9 mouse cellular contexts compared by ENCODE assay signal in the genomic region with DNA sequence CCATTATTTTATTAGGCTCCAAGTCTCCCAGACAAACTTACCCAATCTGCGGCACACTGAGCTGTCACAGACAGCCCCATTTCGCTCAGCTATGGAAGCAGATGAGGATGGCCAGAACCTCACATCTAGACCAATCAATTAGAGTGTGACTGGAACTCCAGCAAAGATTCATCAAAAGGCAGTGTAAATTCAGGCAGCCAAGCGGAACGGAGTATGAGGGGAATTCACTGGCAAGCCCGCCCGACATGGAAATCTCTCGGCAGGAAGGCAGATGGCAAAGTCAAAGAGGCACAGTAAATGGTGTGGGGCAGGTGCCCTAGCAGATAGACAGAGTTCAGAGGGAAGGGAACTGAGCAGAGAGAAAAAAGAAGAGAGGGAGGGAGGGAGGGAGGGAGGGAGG. TPM values are rescaled to one million over a fixed set of nuclear protein-coding genes. Genes with fewer than 3 reads are reported as not detected.
A peak's percentile ranks its signal among the peaks of the same experiment; 100 is the strongest.
DNase-seq lines count a peak whose midpoint lies in the region; ATAC-seq and TF ChIP-seq lines count a peak whose summit lies in the region.
"Had no signal": no experiment of that assay in that cellular context is flagged by ENCODE, and none has a peak within 500 bp of the region (broad histone marks: within the 10 kb centered on the region; RNA-seq: fewer than 3 reads in every experiment).

No protein-coding gene starts in this region.

- peaks cover 2% of the 10 kb centered on the region; the same call in 1 of the 2 replicates for H3K4me1 ChIP-seq in forebrain, embryonic 11.5 days (replicated peaks; ENCODE audit: control insufficient read depth, insufficient read depth, low read length)
- H3K4me1 ChIP-seq: liver, embryonic 12.5 days had no signal

- peak overlapping the region; percentile 6; the same call in 1 of the 2 replicates for H3K4me2 ChIP-seq in forebrain, embryonic 11.5 days (ENCODE audit: low read depth, low read length, severe bottlenecking)
- H3K4me2 ChIP-seq: liver, embryonic 12.5 days had no signal

- H3K4me3 ChIP-seq in gastrocnemius, adult 2 months, result peak overlapping the region; percentile 28; the same call in 1 of the 2 replicates
- no peak overlapping the region for H3K4me3 ChIP-seq in forebrain, embryonic 11.5 days (ENCODE audit: low read depth, low read length)
- H3K4me3 ChIP-seq: liver, embryonic 12.5 days had no signal

- peak; percentile 82 for ATAC-seq in forebrain, embryonic 11.5 days (replicated peaks; ENCODE audit: low FRiP score)
- ATAC-seq: liver, embryonic 12.5 days had no signal

- H3K9me3 ChIP-seq in forebrain, embryonic 11.5 days (ENCODE audit: control insufficient read depth, low read length), result no peaks in the 10 kb centered on the region
- H3K9me3 ChIP-seq: liver, embryonic 12.5 days had no signal

- intact Hi-C loops in gastrocnemius, adult 2 months (cut with DNase I), result no loop called here
- intact Hi-C loops in heart, postnatal 25 days (cut with DNase I), result no loop called here

- no peaks in the 10 kb centered on the region for H3K27me3 ChIP-seq in forebrain, embryonic 11.5 days (ENCODE audit: control insufficient read depth, insufficient read depth, low read length)

- WGBS in forebrain, embryonic 11.5 days, result 24% methylated on average over 7 of the region's 7 CpGs

- H3K27ac ChIP-seq in gastrocnemius, adult 2 months, result no peak overlapping the region
- no peak overlapping the region for H3K27ac ChIP-seq in forebrain, embryonic 11.5 days (ENCODE audit: low read depth, low read length)
- H3K27ac ChIP-seq: liver, embryonic 12.5 days had no signal

- no peak for DNase-seq in gastrocnemius, adult 2 months
- no peak for DNase-seq in gastrocnemius, adult 18-20 months (ENCODE audit: low spot score)
- peak; percentile 68 for DNase-seq in forebrain, embryonic 11.5 days (ENCODE audit: low spot score)
- DNase-seq in kidney, adult 9 months, result peak; percentile 31
- peak; percentile 36 for DNase-seq in neural tube, embryonic 10.5 days (ENCODE audit: extremely low spot score, low spot score)
- no peak for DNase-seq in c-Kit-positive CD71-positive TER-119-positive erythroid progenitor cells, embryonic 14.5 days (ENCODE audit: low spot score)
- DNase-seq in adrenal gland, postnatal 14 days, result no peak
- no peak for DNase-seq in heart, postnatal 25 days (ENCODE audit: low spot score)

- no peak for TF ChIP-seq CTCF in gastrocnemius, adult 2 months (IDR thresholded peaks at IDR 0.05)

- H3K36me3 ChIP-seq in forebrain, embryonic 11.5 days (ENCODE audit: control insufficient read depth, insufficient read depth, low read length), result no peaks in the 10 kb centered on the region
- H3K36me3 ChIP-seq: liver, embryonic 12.5 days had no signal

- H3K9ac ChIP-seq in forebrain, embryonic 11.5 days (ENCODE audit: low read length), result no peak overlapping the region; the same call in 1 of the 2 replicates
- H3K9ac ChIP-seq: liver, embryonic 12.5 days had no signal

RNA-seq across cellular contexts. Expression of a gene that starts 5.5 kb away (rescaled TPM):
- total RNA-seq in gastrocnemius, adult 2 months (2021), result 10 to 100 TPM in 1 of 2 experiments, 1 to 10 TPM in 1; 7.1 to 15.5 TPM
- total RNA-seq in gastrocnemius, adult 18-20 months (2021), result 10 to 100 TPM; 11.7 to 13.3 TPM
- 62.5 and 63.5 TPM in 2 replicates for polyA plus RNA-seq in forebrain, embryonic 11.5 days (2014; fragmentation: Nextera tagmentation; extraction: Ambion mirVana)
- 177 and 191 TPM in 2 replicates for total RNA-seq in adrenal gland, postnatal 14 days (2021)
- 10 to 100 TPM; 79.4 to 85.1 TPM for total RNA-seq in heart, postnatal 25 days (2021)

Comparison
In these comparisons a context has a peak if more than half of its experiments do, and no peak if none do; other contexts are left out.
1. DNase-seq: peak in forebrain, embryonic 11.5 days (single experiment), kidney, adult 9 months (single experiment) and neural tube, embryonic 10.5 days (single experiment); none in gastrocnemius, adult 2 months (single experiment), gastrocnemius, adult 18-20 months (single experiment), c-Kit-positive CD71-positive TER-119-positive erythroid progenitor cells, embryonic 14.5 days (single experiment), adrenal gland, postnatal 14 days (single experiment) and heart, postnatal 25 days (single experiment).
2. RNA of a gene that starts 5.5 kb away (total RNA-seq): 177 to 191 TPM in adrenal gland, postnatal 14 days and 79.4 to 85.1 TPM in heart, postnatal 25 days; 7.1 to 15.5 TPM in gastrocnemius, adult 2 months and 11.7 to 13.3 TPM in gastrocnemius, adult 18-20 months; every median in the first group is over 4 times any median in the second.